ENCODE assay signal across 8 mouse cellular contexts in genomic region chr19:54044507-54045371, GRCm38 (mm10). TPM values are rescaled to one million over a fixed set of nuclear protein-coding genes. Genes with fewer than 3 reads are reported as not detected.
A peak's percentile ranks its signal among the peaks of the same experiment; 100 is the strongest.
DNase-seq lines count a peak whose midpoint lies in the region; ATAC-seq and TF ChIP-seq lines count a peak whose summit lies in the region.

No protein-coding gene starts in this region.

- WGBS in kidney, adult 2 months: 0% methylated on average over 59 of the region's 59 CpGs
- 1% methylated on average over 51 of the region's 59 CpGs for WGBS in limb, embryonic 11.5 days
- WGBS in midbrain, embryonic 14.5 days: under 1% methylated on average over 58 of the region's 59 CpGs
- WGBS in stomach, embryonic 16.5 days: under 1% methylated on average over 59 of the region's 59 CpGs

- DNase-seq in spleen, postnatal 10 days (ENCODE audit: low spot score in 2 of 2): peak; percentile 22 to 51
- DNase-seq in spleen, adult 12 weeks (ENCODE audit: low spot score): no peak
- DNase-seq in embryo, embryonic 11.5 days (ENCODE audit: low read depth, low spot score): peak; percentile 78
- DNase-seq in heart, adult 18-20 months: peak; percentile 22 to 71
- DNase-seq in kidney, adult 2 months: peak; percentile 46
- DNase-seq in limb, embryonic 11.5 days (ENCODE audit: low spot score): peak; percentile 90
- DNase-seq in midbrain, embryonic 14.5 days: peak; percentile 95

- 0 out of 2 replicates have a peak, but pooled peaks cover 6% of the 10 kb centered on the region for H3K4me1 ChIP-seq in kidney, adult 2 months (ENCODE audit: control insufficient read depth, insufficient read depth, low read length)
- H3K4me1 ChIP-seq in limb, embryonic 11.5 days (ENCODE audit: control insufficient read depth, insufficient read depth, low read length): peaks cover 14% of the 10 kb centered on the region
- H3K4me1 ChIP-seq in midbrain, embryonic 14.5 days (ENCODE audit: control insufficient read depth, insufficient read depth, low read length): peaks cover 22% of the 10 kb centered on the region
- H3K4me1 ChIP-seq in stomach, embryonic 16.5 days (ENCODE audit: control insufficient read depth, insufficient read depth, low read length): peaks cover 28% of the 10 kb centered on the region

- H3K27ac ChIP-seq in kidney, adult 2 months (ENCODE audit: insufficient read depth, low read depth, low read length): no peak overlapping the region
- no peak overlapping the region for H3K27ac ChIP-seq in limb, embryonic 11.5 days (replicated peaks; ENCODE audit: low read depth, low read length)
- H3K27ac ChIP-seq in midbrain, embryonic 14.5 days (replicated peaks; ENCODE audit: low read depth, low read length): peak overlapping the region; percentile 61
- no peak overlapping the region for H3K27ac ChIP-seq in stomach, embryonic 16.5 days (ENCODE audit: low read length)

- no peaks in the 10 kb centered on the region for H3K36me3 ChIP-seq in kidney, adult 2 months (ENCODE audit: control insufficient read depth, insufficient read depth, low read length)
- H3K36me3 ChIP-seq in limb, embryonic 11.5 days (ENCODE audit: control insufficient read depth, insufficient read depth, low read length): no peaks in the 10 kb centered on the region
- H3K36me3 ChIP-seq in midbrain, embryonic 14.5 days (ENCODE audit: control insufficient read depth, insufficient read depth, low read length): no peaks in the 10 kb centered on the region
- H3K36me3 ChIP-seq in stomach, embryonic 16.5 days (ENCODE audit: control insufficient read depth, insufficient read depth, low read length): no peaks in the 10 kb centered on the region

- peak overlapping the region; percentile 57 for H3K4me3 ChIP-seq in kidney, adult 2 months (ENCODE audit: insufficient read depth, low read depth, low read length)
- peak overlapping the region; percentile 41 for H3K4me3 ChIP-seq in limb, embryonic 11.5 days (ENCODE audit: low read depth, low read length)
- H3K4me3 ChIP-seq in midbrain, embryonic 14.5 days (replicated peaks; ENCODE audit: low read depth, low read length): peak overlapping the region; percentile 60
- peak overlapping the region; percentile 59 for H3K4me3 ChIP-seq in stomach, embryonic 16.5 days (replicated peaks; ENCODE audit: low read length)

- ATAC-seq in limb, embryonic 11.5 days (ENCODE audit: insufficient number of reproducible peaks, low FRiP score, low TSS enrichment, low read depth): peak; percentile 84
- ATAC-seq in midbrain, embryonic 14.5 days (ENCODE audit: low FRiP score, low TSS enrichment): peak; percentile 86
- peak; percentile 69 for ATAC-seq in stomach, embryonic 16.5 days (ENCODE audit: insufficient read depth, low FRiP score)

- TF ChIP-seq CTCF in kidney, adult 2 months (conservative IDR thresholded peaks at IDR 0.05; ENCODE audit: insufficient read depth, insufficient read length, low read depth, low read length): peak; percentile 73

- H3K4me2 ChIP-seq in limb, embryonic 11.5 days (ENCODE audit: low read depth, severe bottlenecking): peak overlapping the region; percentile 90
- peak overlapping the region; percentile 100 for H3K4me2 ChIP-seq in midbrain, embryonic 14.5 days (ENCODE audit: low read length)
- peak overlapping the region; percentile 100 for H3K4me2 ChIP-seq in stomach, embryonic 16.5 days (ENCODE audit: low read depth, low read length)

- peaks cover 2% of the 10 kb centered on the region for H3K27me3 ChIP-seq in kidney, adult 2 months (replicated peaks; ENCODE audit: control insufficient read depth, insufficient read depth, low read length)
- H3K27me3 ChIP-seq in limb, embryonic 11.5 days (ENCODE audit: control insufficient read depth, insufficient read depth, low read length): peaks cover 47% of the 10 kb centered on the region
- H3K27me3 ChIP-seq in midbrain, embryonic 14.5 days (ENCODE audit: control insufficient read depth, insufficient read depth, low read length): peaks cover 46% of the 10 kb centered on the region
- peaks cover 42% of the 10 kb centered on the region for H3K27me3 ChIP-seq in stomach, embryonic 16.5 days (ENCODE audit: control insufficient read depth, insufficient read depth, low read length)

- peak overlapping the region; percentile 22 for H3K9ac ChIP-seq in limb, embryonic 11.5 days (ENCODE audit: low read length)
- H3K9ac ChIP-seq in midbrain, embryonic 14.5 days (replicated peaks; ENCODE audit: low read length): peak overlapping the region; percentile 64
- H3K9ac ChIP-seq in stomach, embryonic 16.5 days (ENCODE audit: low read length): peak overlapping the region; percentile 72

- no peak for TF ChIP-seq POLR2A in kidney, adult 2 months (IDR thresholded peaks at IDR 0.05; ENCODE audit: low read depth, low read length)

- H3K9me3 ChIP-seq in limb, embryonic 11.5 days (ENCODE audit: control insufficient read depth, low read length): no peaks in the 10 kb centered on the region
- H3K9me3 ChIP-seq in midbrain, embryonic 14.5 days (ENCODE audit: control insufficient read depth, low read length): no peaks in the 10 kb centered on the region
- no peaks in the 10 kb centered on the region for H3K9me3 ChIP-seq in stomach, embryonic 16.5 days (replicated peaks; ENCODE audit: control insufficient read depth, low read length)

RNA-seq across cellular contexts. Expression of gene Adra2a, which starts 0.8 kb away (rescaled TPM):
- total RNA-seq in heart, adult 18-20 months (2021): under 1 TPM; 0.20 to 0.41 TPM
- polyA plus RNA-seq in kidney, adult 2 months (2012; rRNA removed): 1.8 TPM in 2 replicates
- polyA plus RNA-seq in limb, embryonic 11.5 days (2014; fragmentation: Nextera tagmentation; extraction: Ambion mirVana): 0.14 TPM in 1 of 2 replicates, not detected in the other
- polyA plus RNA-seq in midbrain, embryonic 14.5 days (2014; fragmentation: Nextera tagmentation; extraction: Ambion mirVana): 4.1 and 4.2 TPM in 2 replicates
- 0.31 and 0.32 TPM in 2 replicates for polyA plus RNA-seq in stomach, embryonic 16.5 days (2015; fragmentation: Nextera tagmentation; extraction: Ambion mirVana)

Comparison
In these comparisons a context has a peak if more than half of its experiments do, and no peak if none do; other contexts are left out.
1. H3K9ac ChIP-seq: peak in every context shown above with its lines; median percentile 72 in stomach, embryonic 16.5 days; 64 in midbrain, embryonic 14.5 days; 22 in limb, embryonic 11.5 days.